Mouse (Mus musculus): Measurements from ENCODE around the gene Pkd1.
A peak's percentile ranks its signal among the peaks of the same experiment; 100 is the strongest.

Gene Pkd1

DNA sequence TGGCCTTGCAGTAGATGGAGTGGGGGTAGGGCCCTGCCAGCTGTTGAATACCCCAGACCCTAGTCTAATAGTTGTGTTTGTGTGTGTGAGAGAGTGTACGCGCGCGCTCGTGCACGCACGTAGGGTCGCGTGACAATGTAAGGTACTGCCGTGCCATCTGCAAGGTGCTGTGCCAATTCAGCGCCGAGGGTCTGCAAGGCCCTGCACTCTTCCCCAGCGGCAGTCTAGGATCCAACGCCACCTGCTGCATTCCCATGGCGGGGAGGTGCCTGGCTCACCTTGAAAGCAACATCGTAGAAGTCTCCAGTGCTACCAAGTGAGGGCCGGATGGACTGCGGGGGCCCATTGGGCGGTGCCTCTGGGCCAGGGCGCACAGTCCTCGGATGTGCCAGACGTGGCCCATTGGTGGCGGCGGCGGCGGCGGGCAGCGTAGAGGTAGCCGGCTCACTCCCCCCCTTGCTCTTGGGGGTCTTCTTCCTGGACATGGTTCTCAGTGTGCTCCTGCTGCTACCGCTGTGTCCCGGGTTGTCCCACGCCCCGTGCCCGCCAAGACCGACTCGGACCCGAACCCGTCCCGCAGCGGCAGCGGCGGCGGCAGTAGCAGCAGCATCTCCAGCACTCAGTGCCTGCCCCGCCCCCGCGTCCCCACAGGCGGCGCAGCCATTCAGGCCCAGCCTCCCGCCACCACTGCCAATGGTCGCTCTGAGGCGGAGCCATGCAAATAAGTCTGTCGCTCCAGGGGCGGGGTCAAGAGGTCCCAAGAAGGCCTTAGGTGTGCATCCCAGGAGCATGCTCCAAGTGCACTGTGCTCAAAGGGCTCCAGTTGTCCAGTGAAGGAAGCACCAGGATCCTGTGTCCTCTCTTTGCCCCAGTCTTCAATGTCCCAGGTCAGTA is 16.3 kb upstream of the Pkd1 start:
- DNase-seq = peak; percentile 74

DNA sequence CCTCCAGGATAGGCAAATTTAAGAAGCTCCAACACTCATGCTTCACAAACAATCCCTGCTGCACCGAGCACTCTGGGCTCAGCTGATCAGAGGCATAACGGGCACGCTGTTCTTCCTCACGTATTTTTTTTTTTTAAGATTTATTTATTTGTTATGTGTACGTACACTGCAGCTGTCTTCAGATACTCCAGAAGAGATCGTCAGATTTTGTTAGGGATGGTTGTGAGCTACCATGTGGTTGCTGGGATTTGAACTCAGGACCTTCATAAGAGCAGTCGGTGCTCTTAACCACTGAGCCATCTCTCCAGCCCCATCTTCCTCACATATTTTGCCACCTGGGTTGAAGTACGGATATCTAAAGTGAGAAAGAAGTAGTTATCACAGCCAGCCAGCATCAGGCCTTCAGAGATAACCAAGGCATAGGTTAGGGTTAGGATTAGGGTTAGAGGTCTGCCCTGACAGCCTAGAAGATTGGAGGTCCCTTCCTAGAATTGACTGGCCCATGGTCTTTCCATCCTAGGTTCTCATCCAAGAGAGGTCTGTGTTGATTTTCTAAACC is 15.4 kb upstream of the Pkd1 start, which contains the start of gene Rab26:
Gene Rab26, minus strand, starts transcription at position 51 of the 559 bp plus-strand sequence.
- no peak for DNase-seq

GRCm38 (mm10) chr17:24535300-24535699 is 14.3 kb upstream of the Pkd1 start:
- DNase-seq = no peak

DNA sequence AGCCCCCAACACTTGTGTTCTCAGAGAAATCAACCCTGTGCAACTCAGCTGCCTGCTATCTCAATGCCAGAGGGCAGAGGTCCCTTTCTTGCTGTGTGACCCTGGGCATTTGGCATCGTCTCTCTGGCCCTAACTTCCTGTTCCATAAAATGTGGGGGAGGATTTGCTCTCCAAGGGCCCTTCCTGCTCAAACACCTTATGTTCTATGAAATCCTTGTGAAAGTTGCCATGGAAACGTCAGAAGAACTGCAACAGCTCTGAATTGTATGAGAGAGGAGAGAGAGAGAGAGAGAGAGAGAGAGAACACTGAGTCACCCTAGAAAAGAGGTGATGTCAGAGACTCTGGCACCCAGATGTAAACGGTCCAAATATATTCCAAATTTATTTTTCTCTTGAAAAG is 12.1 kb upstream of the Pkd1 start:
- no peak for DNase-seq

- DNase-seq = peak; percentile 63
Measured at GRCm38 (mm10) chr17:24538950-24539349, 10.7 kb upstream of the Pkd1 start.

- no peak for DNase-seq
Measured at GRCm38 (mm10) chr17:24540375-24540774, 9.3 kb upstream of the Pkd1 start.

DNA sequence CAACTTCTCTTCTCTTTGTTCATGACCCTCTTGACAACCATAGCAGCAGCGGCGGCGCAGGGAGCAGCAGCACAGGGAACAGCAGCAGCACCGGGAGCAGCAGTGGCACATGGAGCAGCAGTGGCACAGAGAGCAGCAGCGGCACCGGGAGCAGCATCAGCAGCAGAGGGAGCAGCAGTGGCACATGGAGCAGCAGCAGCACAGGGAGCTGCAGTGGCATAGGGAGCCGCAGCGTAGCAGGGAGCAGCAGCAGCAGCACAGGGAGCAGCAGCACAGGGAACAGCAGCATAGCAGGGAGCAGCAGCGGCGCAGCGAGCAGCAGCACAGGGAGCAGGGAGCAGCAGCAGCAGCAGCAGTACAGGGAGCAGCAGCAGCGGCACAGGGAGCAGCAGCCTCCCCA is 5.0 kb upstream of the Pkd1 start:
- no peak for DNase-seq

- DNase-seq = no peak
Measured at GRCm38 (mm10) chr17:24545247-24545646, 4.4 kb upstream of the Pkd1 start.

DNA sequence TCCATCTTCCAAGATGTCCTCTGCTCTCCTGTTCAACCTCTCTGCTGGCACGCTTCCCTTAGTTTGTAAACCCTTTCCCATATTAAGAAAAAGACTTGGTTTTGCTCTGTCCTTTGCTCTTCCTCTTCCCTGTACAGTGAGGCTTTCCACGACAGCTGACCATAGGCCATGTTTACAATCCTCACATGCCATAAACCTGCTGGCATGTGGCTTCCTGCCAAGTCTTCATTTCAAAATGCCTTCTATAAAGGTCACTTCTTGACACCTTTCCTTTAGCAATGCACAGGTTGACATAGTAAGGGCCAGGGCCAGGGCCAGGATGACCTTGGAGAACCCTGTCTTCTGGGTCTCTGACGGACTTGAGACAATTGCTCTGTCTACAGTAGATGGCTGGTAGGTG is 3.4 kb upstream of the Pkd1 start:
- no peak for DNase-seq

DNA sequence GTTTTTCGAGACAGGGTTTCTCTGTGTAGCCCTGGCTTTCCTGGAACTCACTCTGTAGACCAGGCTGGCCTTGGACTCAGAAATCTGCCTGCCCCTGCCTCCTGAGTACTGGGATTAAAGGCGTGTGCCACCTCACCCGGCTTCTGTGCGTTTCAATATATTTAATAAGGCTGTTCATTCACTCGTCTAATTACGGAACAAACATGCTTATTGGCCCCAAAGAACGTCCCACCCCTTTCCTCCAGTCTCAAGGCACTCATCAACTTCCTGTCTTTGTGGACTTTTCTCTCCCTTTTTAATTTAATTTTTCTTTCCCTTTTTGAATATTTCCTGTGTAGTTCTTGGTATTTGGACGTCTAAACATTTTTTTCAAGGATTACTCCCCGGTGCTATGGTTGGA is 1.2 kb upstream of the Pkd1 start:
- no peak for DNase-seq

- no peak for DNase-seq
Measured at GRCm38 (mm10) chr17:24548921-24549617, 565 bp upstream of the Pkd1 start.

- peak; percentile 70 for DNase-seq
Measured at GRCm38 (mm10) chr17:24550416-24551049, 899 bp downstream of the Pkd1 start.

DNA sequence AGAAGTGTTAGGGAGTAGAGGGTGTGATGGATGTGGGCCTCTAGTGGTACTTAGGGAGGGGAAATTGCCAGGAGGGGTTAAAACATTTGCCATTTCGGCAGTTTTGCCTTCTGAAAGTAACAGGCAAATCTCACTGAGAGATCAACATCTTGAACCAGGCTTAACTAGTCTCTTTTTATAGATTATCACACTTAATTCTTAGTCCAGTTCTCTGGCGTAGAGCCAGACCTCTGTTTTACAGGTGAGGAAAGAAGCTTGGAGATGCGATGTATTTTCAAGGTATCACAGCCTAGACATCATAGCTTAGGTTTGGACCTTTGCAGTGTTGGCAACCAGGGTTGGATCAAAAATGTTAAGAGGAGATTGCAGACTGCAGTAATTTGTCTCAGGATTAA is 1.4 kb downstream of the Pkd1 start:
- no peak for DNase-seq

GRCm38 (mm10) chr17:24557091-24557490 is 7.5 kb downstream of the Pkd1 start:
- no peak for DNase-seq

DNA sequence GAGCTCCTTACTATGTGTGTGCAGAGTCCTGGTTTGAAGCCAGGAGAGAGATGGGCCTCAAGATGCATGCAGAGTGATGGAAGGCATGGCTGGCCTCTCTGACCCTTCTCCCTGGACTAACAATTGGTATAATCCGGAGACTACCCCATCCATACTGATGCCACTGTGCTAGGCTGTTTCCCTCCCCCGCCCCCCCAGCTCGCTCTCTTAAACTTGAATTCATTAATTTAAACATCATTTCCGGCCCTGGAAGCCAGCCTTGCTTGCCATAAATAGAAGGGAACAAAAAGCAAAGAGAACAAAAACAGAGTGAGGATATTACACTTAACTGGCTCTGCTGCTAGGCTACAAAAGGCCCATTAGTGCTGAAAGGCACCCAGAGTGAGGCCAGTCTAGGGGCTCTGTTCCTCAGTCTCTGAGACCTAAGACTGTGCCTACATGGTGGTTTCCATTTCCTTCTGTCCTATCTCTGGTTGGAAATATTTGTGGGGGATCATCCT is 9.0 kb downstream of the Pkd1 start:
- no peak for DNase-seq

GRCm38 (mm10) chr17:24559146-24559545 is 9.5 kb downstream of the Pkd1 start:
- DNase-seq = no peak

DNA sequence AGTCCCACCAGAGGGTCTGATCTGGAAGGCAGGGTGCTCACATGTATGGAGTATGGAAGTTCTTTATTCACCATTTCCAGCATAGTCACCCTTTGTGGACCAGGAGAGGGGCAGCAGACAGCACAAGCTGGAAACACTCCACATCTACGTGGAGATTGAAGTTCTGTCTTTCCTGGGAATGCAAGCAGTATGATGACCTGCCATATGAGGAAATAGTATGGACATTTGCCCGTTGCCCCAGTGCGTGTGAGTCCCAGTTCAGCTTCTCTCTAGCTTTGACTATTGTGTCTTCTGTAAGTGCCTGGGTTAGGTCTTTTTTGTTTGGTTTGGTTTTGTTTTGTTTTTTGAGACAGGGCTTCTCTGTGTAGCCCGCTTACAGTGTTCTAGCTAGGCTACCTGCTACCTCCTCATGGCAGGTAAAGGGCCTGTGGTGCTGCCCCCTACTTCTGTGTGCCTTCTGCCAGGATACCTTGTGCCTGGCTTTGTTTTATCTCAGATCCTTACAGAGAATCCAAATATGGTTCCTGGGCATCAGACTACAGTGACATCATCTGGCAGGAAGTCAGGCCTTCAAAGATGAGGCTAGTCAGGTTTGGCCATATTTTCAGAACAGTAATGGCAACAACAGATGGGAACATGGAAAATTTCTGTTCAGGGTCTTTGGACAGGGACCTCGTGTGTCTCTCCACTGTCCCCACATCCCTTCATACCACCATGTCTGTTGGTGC is 10.8 kb downstream of the Pkd1 start:
- DNase-seq = no peak

DNA sequence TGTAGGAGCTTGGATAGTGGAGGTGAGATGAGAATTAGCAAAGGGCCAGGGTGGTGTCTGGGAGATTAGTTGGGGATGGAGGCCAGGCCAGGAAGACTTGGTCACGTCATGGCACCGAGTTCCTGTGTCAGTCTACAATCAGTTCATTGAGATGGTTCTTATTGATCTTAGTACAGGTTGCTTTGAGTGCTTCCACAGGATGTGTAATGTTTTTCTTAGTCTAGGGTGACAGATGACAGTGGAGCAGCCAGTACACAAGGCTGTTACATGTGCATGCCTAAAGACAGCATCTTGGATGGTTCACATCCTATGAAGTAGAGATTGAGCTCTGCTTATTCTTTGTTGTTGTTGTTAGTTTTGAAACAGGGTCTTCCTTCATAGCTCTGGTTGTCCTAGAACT is 12.0 kb downstream of the Pkd1 start:
- no peak for DNase-seq

DNA sequence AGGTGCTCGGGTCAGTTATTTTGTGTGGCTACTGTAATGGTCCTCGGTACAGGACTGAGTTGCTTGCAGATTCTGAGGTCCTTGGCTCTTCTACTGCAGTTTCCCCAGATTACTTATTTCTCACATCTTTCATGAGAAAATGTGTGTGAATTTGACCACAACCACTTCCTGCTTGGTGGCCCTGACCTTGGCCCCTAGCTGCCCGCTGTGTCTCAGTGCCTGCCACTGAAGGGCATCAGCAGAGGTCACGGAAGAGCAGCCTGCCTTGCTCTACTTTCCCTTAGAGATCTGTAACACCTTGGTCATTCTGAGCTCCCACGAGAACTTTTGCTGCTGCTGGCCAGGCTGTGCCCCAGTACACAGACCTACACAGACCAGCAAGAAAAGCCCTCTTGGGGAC is 14.0 kb downstream of the Pkd1 start:
- no peak for DNase-seq

GRCm38 (mm10) chr17:24564422-24564821 is 14.8 kb downstream of the Pkd1 start:
- no peak for DNase-seq

GRCm38 (mm10) chr17:24565092-24565491 is 15.5 kb downstream of the Pkd1 start:
- DNase-seq = no peak

- DNase-seq = no peak
Measured at GRCm38 (mm10) chr17:24565792-24566191, 16.2 kb downstream of the Pkd1 start.

All from right cerebral cortex, postnatal 4 days (tissue).